Mouse (Mus musculus) cerebral cortex, adult 2 months (tissue): ENCODE results near the gene Col4a3bp.

Experiments
- WGBS: fragments of 180-500 bp; shearing (Covaris S2); methylation state at CpG from one replicate; pipeline ENCODE4 v1.1.7; 2018; 5-methylcytosine and 5-hydroxymethylcytosine counted together

Col4a3bp gene

GRCm38 (mm10) chr13:96542081-96542889 lies at the start of gene Col4a3bp, which contains the start of gene Polk:
TSS of gene Col4a3bp (plus strand) at chr13:96542618.
TSS of gene Polk (minus strand) at chr13:96542579.
- under 1% methylated on average over 49 of the region's 50 CpGs for WGBS

- 68% methylated on average over 8 of the region's 8 CpGs for WGBS
Observed at GRCm38 (mm10) chr13:96496630-96497029, 45.8 kb upstream of the Col4a3bp start.

GRCm38 (mm10) chr13:96499891-96500290 lies 42.5 kb upstream of the Col4a3bp start:
- WGBS, result 78% methylated on average over 2 of the region's 2 CpGs

- WGBS, result 81% methylated on average over 4 of the region's 4 CpGs
Observed at GRCm38 (mm10) chr13:96505661-96506060, 36.8 kb upstream of the Col4a3bp start.

- 81% methylated on average over 6 of the region's 6 CpGs for WGBS
Observed at GRCm38 (mm10) chr13:96506313-96506712, 36.1 kb upstream of the Col4a3bp start.

GRCm38 (mm10) chr13:96507541-96507940 lies 34.9 kb upstream of the Col4a3bp start:
- 93% methylated on average over 4 of the region's 4 CpGs for WGBS

GRCm38 (mm10) chr13:96510635-96511034 lies 31.8 kb upstream of the Col4a3bp start:
- 56% methylated on average over 13 of the region's 13 CpGs for WGBS

GRCm38 (mm10) chr13:96511262-96511661 lies 31.2 kb upstream of the Col4a3bp start:
- 90% methylated on average over 1 of the region's 1 CpGs for WGBS

- 68% methylated on average over 5 of the region's 5 CpGs for WGBS
Observed at GRCm38 (mm10) chr13:96511893-96512292, 30.5 kb upstream of the Col4a3bp start.

- WGBS, result 97% methylated on average over 5 of the region's 5 CpGs
Observed at GRCm38 (mm10) chr13:96514154-96514942, 28.1 kb upstream of the Col4a3bp start.

GRCm38 (mm10) chr13:96516249-96516648 lies 26.2 kb upstream of the Col4a3bp start:
- 90% methylated on average over 9 of the region's 9 CpGs for WGBS

GRCm38 (mm10) chr13:96517335-96517734 lies 25.1 kb upstream of the Col4a3bp start:
- 98% methylated on average over 2 of the region's 2 CpGs for WGBS

GRCm38 (mm10) chr13:96521294-96521693 lies 21.1 kb upstream of the Col4a3bp start:
- 91% methylated on average over 3 of the region's 3 CpGs for WGBS

- WGBS, result 96% methylated on average over 3 of the region's 3 CpGs
Observed at GRCm38 (mm10) chr13:96527022-96527421, 15.4 kb upstream of the Col4a3bp start.

- 91% methylated on average over 11 of the region's 11 CpGs for WGBS
Observed at GRCm38 (mm10) chr13:96527856-96528255, 14.6 kb upstream of the Col4a3bp start.

GRCm38 (mm10) chr13:96528776-96529175 lies 13.6 kb upstream of the Col4a3bp start:
- WGBS, result 87% methylated on average over 3 of the region's 3 CpGs

GRCm38 (mm10) chr13:96529542-96529941 lies 12.9 kb upstream of the Col4a3bp start:
- WGBS, result 94% methylated on average over 3 of the region's 3 CpGs

GRCm38 (mm10) chr13:96530064-96530463 lies 12.4 kb upstream of the Col4a3bp start:
- 95% methylated on average over 9 of the region's 9 CpGs for WGBS

- WGBS, result 78% methylated on average over 6 of the region's 6 CpGs
Observed at GRCm38 (mm10) chr13:96532176-96532575, 10.2 kb upstream of the Col4a3bp start.

- WGBS, result 87% methylated on average over 2 of the region's 2 CpGs
Observed at GRCm38 (mm10) chr13:96533742-96534141, 8.7 kb upstream of the Col4a3bp start.

GRCm38 (mm10) chr13:96536821-96537572 lies 5.4 kb upstream of the Col4a3bp start:
- 91% methylated on average over 5 of the region's 5 CpGs for WGBS

GRCm38 (mm10) chr13:96538103-96538502 lies 4.3 kb upstream of the Col4a3bp start:
- 80% methylated on average over 3 of the region's 3 CpGs for WGBS
